Mouse (Mus musculus) macrophage (primary cell): ENCODE data around the gene Lgals4. TPM values are rescaled to one million over a fixed set of nuclear protein-coding genes. Genes with fewer than 3 reads are reported as not detected.

ENCODE experiments used
- H3K27ac ChIP-seq: fragments of 350-480 bp; formaldehyde crosslinking; 2 replicates; pipeline ENCODE4 v1.9.0; 2021
- H3K36me3 ChIP-seq: fragments of 350-480 bp; formaldehyde crosslinking; 2 replicates; pipeline ENCODE4 v1.9.0; 2021; ENCODE audit errors: inconsistent target
- H3K4me3 ChIP-seq: fragments of 350-480 bp; formaldehyde crosslinking; 2 replicates; pipeline ENCODE4 v1.9.0; 2021; ENCODE audit errors: inconsistent target
- H3K79me2 ChIP-seq: fragments of 350-480 bp; formaldehyde crosslinking; 2 replicates; pipeline ENCODE4 v1.9.0; 2021; ENCODE audit errors: inconsistent target
- WGBS: methylation state at CpG from one replicate; pipeline ENCODE4 v1.1.7; 2026; ENCODE audit warnings: inconsistent platforms; ENCODE audit not compliant: missing documents; 5-methylcytosine and 5-hydroxymethylcytosine counted together
- polyA plus RNA-seq: library from polyadenylated mRNA; stranded (reverse); fragments of 250-400 nt; gene quantifications from 3 replicates; pipeline ENCODE4 v1.2.4, GENCODE M21; 2018; ENCODE audit warnings: inconsistent platforms

Gene Lgals4
- polyA plus RNA-seq, 1 experiment from 2014 or later = 0.96 TPM

- Histone ChIP-seq H3K36me3 (peaks cover 42% of the 10 kb centered on the region), H3K4me3 (peak overlapping the region; percentile 71), H3K79me2 (peaks cover 62% of the 10 kb centered on the region), H3K27ac (peak overlapping the region; percentile 53)
- WGBS = 63% methylated on average over 4 of the region's 4 CpGs
Observed at GRCm38 (mm10) chr7:28812436-28812835, 21.2 kb upstream of the Lgals4 start.

GRCm38 (mm10) chr7:28812949-28813348, 20.7 kb upstream of the Lgals4 start:
- WGBS = 81% methylated on average over 5 of the region's 5 CpGs
- Histone ChIP-seq H3K36me3 (peaks cover 47% of the 10 kb centered on the region), H3K27ac (peak overlapping the region; percentile 53), H3K79me2 (peaks cover 67% of the 10 kb centered on the region), H3K4me3 (no peak overlapping the region; the same call in 1 of the 2 replicates)

- H3K79me2 ChIP-seq = peaks cover 78% of the 10 kb centered on the region
- no peak overlapping the region for H3K27ac ChIP-seq
- 69% methylated on average over 5 of the region's 5 CpGs for WGBS
- H3K4me3 ChIP-seq = no peak overlapping the region
- H3K36me3 ChIP-seq = peaks cover 57% of the 10 kb centered on the region
Observed at GRCm38 (mm10) chr7:28814306-28815034, 19.2 kb upstream of the Lgals4 start.

- H3K27ac ChIP-seq = no peak overlapping the region
- 97% methylated on average over 9 of the region's 9 CpGs for WGBS
- H3K36me3 ChIP-seq = peaks cover 64% of the 10 kb centered on the region
- no peak overlapping the region for H3K4me3 ChIP-seq
- H3K79me2 ChIP-seq = peaks cover 78% of the 10 kb centered on the region
Observed at GRCm38 (mm10) chr7:28815230-28815629, 18.4 kb upstream of the Lgals4 start.

- peaks cover 78% of the 10 kb centered on the region for H3K79me2 ChIP-seq
- no peak overlapping the region for H3K4me3 ChIP-seq
- H3K27ac ChIP-seq = no peak overlapping the region
- 82% methylated on average over 9 of the region's 9 CpGs for WGBS
- peaks cover 74% of the 10 kb centered on the region for H3K36me3 ChIP-seq
Observed at GRCm38 (mm10) chr7:28816201-28816600, 17.5 kb upstream of the Lgals4 start.

- H3K27ac ChIP-seq = no peak overlapping the region
- WGBS = 98% methylated on average over 10 of the region's 10 CpGs
- peaks cover 71% of the 10 kb centered on the region for H3K79me2 ChIP-seq
- H3K36me3 ChIP-seq = peaks cover 80% of the 10 kb centered on the region
- H3K4me3 ChIP-seq = no peak overlapping the region
Observed at GRCm38 (mm10) chr7:28816920-28817319, 16.7 kb upstream of the Lgals4 start.

GRCm38 (mm10) chr7:28817524-28817923, 16.1 kb upstream of the Lgals4 start:
- H3K36me3 ChIP-seq = peaks cover 85% of the 10 kb centered on the region
- H3K27ac ChIP-seq = no peak overlapping the region
- WGBS = 93% methylated on average over 6 of the region's 6 CpGs
- peaks cover 65% of the 10 kb centered on the region for H3K79me2 ChIP-seq
- no peak overlapping the region for H3K4me3 ChIP-seq

- H3K36me3 ChIP-seq = peaks cover 87% of the 10 kb centered on the region
- H3K27ac ChIP-seq = no peak overlapping the region
- no peak overlapping the region for H3K4me3 ChIP-seq
- peaks cover 60% of the 10 kb centered on the region for H3K79me2 ChIP-seq
- WGBS = 88% methylated on average over 4 of the region's 4 CpGs
Observed at GRCm38 (mm10) chr7:28817957-28818356, 15.7 kb upstream of the Lgals4 start.

- H3K27ac ChIP-seq = no peak overlapping the region
- no peak overlapping the region for H3K4me3 ChIP-seq
- H3K36me3 ChIP-seq = peaks cover 84% of the 10 kb centered on the region
- peaks cover 56% of the 10 kb centered on the region for H3K79me2 ChIP-seq
- 87% methylated on average over 12 of the region's 18 CpGs for WGBS
Observed at GRCm38 (mm10) chr7:28818436-28818835, 15.2 kb upstream of the Lgals4 start.

GRCm38 (mm10) chr7:28818861-28819452, 14.7 kb upstream of the Lgals4 start:
- WGBS = 100% methylated on average over 4 of the region's 4 CpGs
- Histone ChIP-seq H3K79me2 (peaks cover 50% of the 10 kb centered on the region), H3K4me3 (no peak overlapping the region), H3K27ac (no peak overlapping the region), H3K36me3 (peaks cover 79% of the 10 kb centered on the region)

GRCm38 (mm10) chr7:28819571-28819970, 14.1 kb upstream of the Lgals4 start:
- Histone ChIP-seq H3K36me3 (peaks cover 73% of the 10 kb centered on the region), H3K27ac (no peak overlapping the region), H3K79me2 (peaks cover 44% of the 10 kb centered on the region), H3K4me3 (no peak overlapping the region)
- WGBS = 88% methylated on average over 4 of the region's 4 CpGs

GRCm38 (mm10) chr7:28820358-28821260, 13.0 kb upstream of the Lgals4 start:
- 61% methylated on average over 12 of the region's 12 CpGs for WGBS
- peaks cover 34% of the 10 kb centered on the region for H3K79me2 ChIP-seq
- no peak overlapping the region for H3K4me3 ChIP-seq
- H3K27ac ChIP-seq = no peak overlapping the region
- peaks cover 63% of the 10 kb centered on the region for H3K36me3 ChIP-seq

- H3K4me3 ChIP-seq = no peak overlapping the region
- H3K79me2 ChIP-seq = peaks cover 33% of the 10 kb centered on the region
- H3K36me3 ChIP-seq = peaks cover 55% of the 10 kb centered on the region
- no peak overlapping the region for H3K27ac ChIP-seq
- 77% methylated on average over 9 of the region's 10 CpGs for WGBS
Observed at GRCm38 (mm10) chr7:28821261-28821831, 12.3 kb upstream of the Lgals4 start.

GRCm38 (mm10) chr7:28822556-28822955, 11.1 kb upstream of the Lgals4 start:
- Histone ChIP-seq H3K4me3 (no peak overlapping the region), H3K79me2 (peaks cover 24% of the 10 kb centered on the region), H3K36me3 (peaks cover 43% of the 10 kb centered on the region), H3K27ac (no peak overlapping the region)
- 89% methylated on average over 1 of the region's 1 CpGs for WGBS
